Mouse (Mus musculus) ES-Bruce4 (cell line): Measurements from ENCODE around the gene Gabrb3.

Experiments used
- CTCF ChIP-seq: IDR thresholded peaks from one replicate; pipeline ENCODE4 v1.8.1; 2011; ENCODE audit warnings: low read depth, low read length
- EP300 ChIP-seq: IDR thresholded peaks from 2 replicates; pipeline ENCODE4 v1.6.1; 2011; ENCODE audit warnings: low read depth, low read length; ENCODE audit not compliant: insufficient read depth
- POLR2A ChIP-seq: IDR thresholded peaks from one replicate; pipeline ENCODE4 v1.8.1; 2011; ENCODE audit warnings: low read length; ENCODE audit not compliant: insufficient read depth

- TF ChIP-seq CTCF (peak; percentile 54), POLR2A (no peak), EP300 (no peak)
Observed at GRCm38 (mm10) chr7:57538565-57538964, 119.1 kb downstream of the Gabrb3 start.
